Mouse (Mus musculus): Measurements from ENCODE around the gene Arl3.

Gene Arl3

GRCm38 (mm10) chr19:46518828-46519621 is 54.0 kb downstream of the Arl3 start:
- DNase-seq (ENCODE audit: extremely low spot score, low read depth, low spot score), result no peak

GRCm38 (mm10) chr19:46518352-46518787 is 54.6 kb downstream of the Arl3 start:
- no peak for DNase-seq (ENCODE audit: extremely low spot score, low read depth, low spot score)

- no peak for DNase-seq (ENCODE audit: extremely low spot score, low read depth, low spot score)
Measured at GRCm38 (mm10) chr19:46517529-46518351, 55.3 kb downstream of the Arl3 start.

- no peak for DNase-seq (ENCODE audit: extremely low spot score, low read depth, low spot score)
Measured at GRCm38 (mm10) chr19:46516667-46517528, 56.1 kb downstream of the Arl3 start.

GRCm38 (mm10) chr19:46515287-46515821 is 57.6 kb downstream of the Arl3 start:
- DNase-seq (ENCODE audit: extremely low spot score, low read depth, low spot score), result no peak

GRCm38 (mm10) chr19:46514387-46514786 is 58.6 kb downstream of the Arl3 start:
- DNase-seq (ENCODE audit: extremely low spot score, low read depth, low spot score), result no peak

GRCm38 (mm10) chr19:46511263-46511662 is 61.7 kb downstream of the Arl3 start:
- no peak for DNase-seq (ENCODE audit: extremely low spot score, low read depth, low spot score)

GRCm38 (mm10) chr19:46510824-46511223 is 62.2 kb downstream of the Arl3 start:
- no peak for DNase-seq (ENCODE audit: extremely low spot score, low read depth, low spot score)

- no peak for DNase-seq (ENCODE audit: extremely low spot score, low read depth, low spot score)
Measured at GRCm38 (mm10) chr19:46510401-46510800, 62.6 kb downstream of the Arl3 start.

- DNase-seq (ENCODE audit: extremely low spot score, low read depth, low spot score), result no peak
Measured at GRCm38 (mm10) chr19:46509736-46510135, 63.3 kb downstream of the Arl3 start.

GRCm38 (mm10) chr19:46509202-46509601 is 63.8 kb downstream of the Arl3 start:
- DNase-seq (ENCODE audit: extremely low spot score, low read depth, low spot score), result no peak

GRCm38 (mm10) chr19:46508738-46509137 is 64.3 kb downstream of the Arl3 start:
- DNase-seq (ENCODE audit: extremely low spot score, low read depth, low spot score), result no peak

GRCm38 (mm10) chr19:46507806-46508205 is 65.2 kb downstream of the Arl3 start:
- no peak for DNase-seq (ENCODE audit: extremely low spot score, low read depth, low spot score)

GRCm38 (mm10) chr19:46507181-46507581 is 65.8 kb downstream of the Arl3 start:
- no peak for DNase-seq (ENCODE audit: extremely low spot score, low read depth, low spot score)

- no peak for DNase-seq (ENCODE audit: extremely low spot score, low read depth, low spot score)
Measured at GRCm38 (mm10) chr19:46506372-46506717, 66.7 kb downstream of the Arl3 start.

GRCm38 (mm10) chr19:46505646-46506371 is 67.2 kb downstream of the Arl3 start:
- no peak for DNase-seq (ENCODE audit: extremely low spot score, low read depth, low spot score)

GRCm38 (mm10) chr19:46504822-46505417 is 68.1 kb downstream of the Arl3 start:
- DNase-seq (ENCODE audit: extremely low spot score, low read depth, low spot score), result no peak

- DNase-seq (ENCODE audit: extremely low spot score, low read depth, low spot score), result no peak
Measured at GRCm38 (mm10) chr19:46504085-46504552, 68.9 kb downstream of the Arl3 start.

- DNase-seq (ENCODE audit: extremely low spot score, low read depth, low spot score), result no peak
Measured at GRCm38 (mm10) chr19:46503351-46504084, 69.5 kb downstream of the Arl3 start.

All from hindlimb bud, embryonic 11.5 days (tissue).